Mouse (Mus musculus) frontal cortex, adult (tissue): Measurements from ENCODE around the gene Hes3.

ENCODE experiments used
- ATAC-seq: cut with Nextera tagmentation; 2 replicates; pipeline ENCODE4 v1.9.2; 2017; ENCODE audit warnings: mild to moderate bottlenecking, moderate library complexity, mixed read lengths; ENCODE audit not compliant: low TSS enrichment

Hes3 gene

DNA sequence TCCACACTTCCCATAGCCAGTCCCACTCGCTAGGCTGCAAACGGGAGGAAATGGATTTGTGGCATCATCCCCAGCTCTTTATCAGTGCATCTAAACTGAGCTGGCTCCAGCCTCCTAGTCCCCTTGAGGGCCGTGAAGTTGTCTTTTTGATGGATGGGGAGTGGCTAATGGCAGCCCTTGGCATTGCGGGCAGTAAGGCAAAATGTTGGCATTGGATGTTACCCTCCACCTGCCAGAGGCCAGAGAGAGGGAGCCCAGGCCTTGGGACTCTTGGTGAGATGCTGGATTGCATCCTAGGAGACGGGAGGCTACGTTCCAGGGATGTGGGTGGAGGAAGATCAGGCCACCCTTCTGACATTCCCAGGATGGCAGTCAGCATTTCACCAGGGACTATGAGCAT is 14.5 kb upstream of the Hes3 start:
- no peak for ATAC-seq

GRCm38 (mm10) chr4:152304685-152305084 is 13.2 kb upstream of the Hes3 start:
- ATAC-seq = no peak

DNA sequence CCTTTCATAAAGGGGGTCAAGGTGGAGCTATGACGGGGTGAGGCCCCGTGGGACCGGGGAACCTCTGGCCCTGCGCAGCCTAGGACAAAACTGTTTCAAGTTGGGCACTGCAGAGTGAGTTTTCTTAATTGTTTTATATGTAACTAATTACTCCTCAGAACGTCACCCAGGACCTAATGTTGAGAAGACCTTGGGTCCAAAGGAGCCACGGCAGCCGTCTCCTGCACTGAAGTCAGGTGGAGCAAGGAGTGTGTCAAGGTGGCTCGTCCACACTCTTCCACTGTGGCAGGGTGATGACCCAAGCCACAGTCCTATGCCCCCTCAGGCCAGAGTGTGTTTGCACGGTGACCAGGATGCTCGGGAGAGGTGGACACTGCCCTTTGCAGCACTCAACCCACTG is 11.7 kb upstream of the Hes3 start:
- ATAC-seq = no peak

GRCm38 (mm10) chr4:152302012-152302411 is 10.6 kb upstream of the Hes3 start:
- ATAC-seq = no peak

- no peak for ATAC-seq
Measured at GRCm38 (mm10) chr4:152300375-152300774, 8.9 kb upstream of the Hes3 start.

GRCm38 (mm10) chr4:152298836-152299235 is 7.4 kb upstream of the Hes3 start:
- no peak for ATAC-seq

DNA sequence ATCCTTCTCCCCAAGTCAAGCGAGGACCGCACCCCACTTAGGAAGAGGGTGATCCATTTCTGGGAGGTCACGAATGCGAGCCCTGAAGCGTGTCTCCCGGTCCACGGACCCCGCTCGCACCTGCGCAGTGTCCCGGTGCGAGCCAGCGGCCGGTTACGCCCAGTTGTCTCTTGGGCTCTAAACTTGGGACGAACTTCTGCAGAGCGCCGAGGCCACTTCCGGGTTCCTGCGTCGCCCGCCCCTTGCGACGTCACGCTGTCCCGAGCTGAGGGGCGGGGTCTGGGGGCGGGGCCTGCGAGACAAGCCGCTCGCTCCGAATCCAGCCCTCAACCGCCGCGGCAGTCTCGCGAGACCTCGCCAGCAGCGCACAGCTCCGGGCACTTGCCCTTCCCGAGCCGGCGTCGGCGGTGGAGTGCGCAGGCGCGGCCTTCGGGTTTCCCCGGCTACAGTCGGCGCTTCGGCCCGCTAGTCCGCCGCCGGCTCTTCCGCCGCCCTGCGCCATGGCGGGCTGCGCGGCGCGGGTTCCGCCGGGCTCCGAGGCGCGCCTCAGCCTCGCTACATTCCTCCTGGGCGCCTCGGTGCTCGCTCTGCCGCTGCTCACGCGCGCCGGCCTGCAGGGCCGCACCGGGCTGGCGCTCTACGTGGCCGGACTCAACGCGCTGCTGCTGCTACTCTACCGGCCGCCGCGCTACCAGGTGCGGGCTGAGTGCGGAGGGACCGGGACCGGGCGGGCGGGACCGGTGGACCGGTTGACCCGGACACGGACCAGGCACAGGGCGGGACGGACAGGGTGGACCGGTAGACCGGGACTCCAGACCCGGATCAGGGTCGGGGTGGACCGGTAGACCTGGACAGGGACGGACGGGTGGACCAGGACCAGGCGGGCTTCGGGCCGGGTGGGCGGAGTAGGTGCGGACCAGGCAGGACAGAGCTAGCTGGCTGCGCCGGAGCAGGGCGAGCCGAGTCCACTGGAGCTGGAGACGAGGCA is 5.7 kb upstream of the Hes3 start, which contains the start of gene Icmt:
Gene Icmt (plus strand): TSS at position 354 of the 988 bp plus-strand sequence.
- ATAC-seq = peak; percentile 93

- no peak for ATAC-seq
Measured at GRCm38 (mm10) chr4:152296371-152296770, 4.9 kb upstream of the Hes3 start.

GRCm38 (mm10) chr4:152295916-152296315 is 4.5 kb upstream of the Hes3 start:
- no peak for ATAC-seq

- no peak for ATAC-seq
Measured at GRCm38 (mm10) chr4:152294188-152294929, 2.9 kb upstream of the Hes3 start.

DNA sequence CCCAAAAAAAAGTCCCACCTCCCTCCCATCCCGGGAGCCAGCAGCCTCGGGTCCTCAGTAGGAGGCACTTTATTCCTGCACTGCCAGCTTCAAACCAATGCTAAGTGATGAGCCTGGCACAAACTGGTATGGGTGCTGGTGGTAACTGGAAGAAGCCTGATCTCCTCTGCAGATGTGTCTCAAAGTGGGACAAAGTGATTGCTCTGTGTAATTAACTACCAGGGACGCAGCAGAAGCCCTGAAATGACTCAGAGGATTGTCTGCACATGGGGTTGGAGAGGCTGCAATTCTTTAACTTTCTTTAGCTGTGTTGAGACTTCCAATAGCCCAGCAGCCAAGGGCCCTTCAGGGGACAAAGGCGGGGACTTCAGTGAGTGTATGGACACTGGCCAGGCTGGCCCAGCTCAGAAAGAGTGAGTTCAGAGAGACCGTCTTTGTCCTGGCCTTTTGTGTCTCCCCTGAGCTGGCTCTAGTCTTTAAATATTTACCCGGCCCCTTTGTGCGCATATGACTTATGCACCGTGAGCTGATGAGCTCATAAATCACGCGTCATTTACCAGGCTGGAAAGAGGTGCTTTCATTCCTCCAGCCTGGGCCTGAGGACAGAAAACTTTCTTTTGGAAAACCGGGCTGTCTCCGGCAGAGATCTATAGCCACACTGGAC is 772 bp upstream of the Hes3 start:
- no peak for ATAC-seq

DNA sequence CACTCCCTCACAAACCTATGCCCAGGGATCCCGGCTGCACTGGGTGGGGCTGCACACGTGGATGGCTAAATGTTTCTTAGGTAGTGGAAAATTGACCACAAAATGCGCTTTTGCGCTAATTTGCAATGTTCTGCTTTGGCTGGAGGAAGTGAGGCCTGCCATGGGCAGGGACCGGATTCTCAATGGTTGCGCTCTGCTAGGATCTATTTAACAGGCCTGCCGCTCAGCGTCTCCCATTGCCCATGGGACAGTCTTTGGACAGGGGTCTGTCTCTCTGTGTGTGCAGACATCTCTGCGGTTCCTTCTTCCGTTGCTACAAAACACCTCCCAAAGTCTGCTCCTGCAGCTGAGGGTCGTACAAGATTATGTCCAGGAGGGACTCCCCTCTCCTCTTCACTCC is 471 bp downstream of the Hes3 start:
- no peak for ATAC-seq

DNA sequence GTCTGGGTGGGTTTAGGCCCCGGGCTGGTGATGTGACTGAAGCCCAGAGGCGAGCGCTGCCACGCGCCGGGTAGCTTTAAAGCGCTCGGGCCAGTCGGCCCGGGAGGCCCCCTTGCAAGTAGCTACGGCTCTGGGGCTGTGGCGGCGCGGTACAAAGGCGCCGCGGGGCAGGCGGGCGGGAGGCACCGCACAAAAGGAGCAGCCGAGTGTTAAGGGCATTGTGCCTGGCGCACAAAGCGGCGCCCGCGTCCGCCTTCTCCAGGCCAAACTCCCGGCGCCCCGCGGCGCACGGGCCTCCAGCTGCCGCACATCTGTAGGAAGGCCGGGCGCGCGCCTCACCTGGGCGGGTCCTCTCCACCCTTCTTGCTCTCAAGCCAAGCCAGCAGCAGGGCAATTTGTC is 1.1 kb downstream of the Hes3 start:
- ATAC-seq = no peak

GRCm38 (mm10) chr4:152288398-152288945 is 3.0 kb downstream of the Hes3 start:
- no peak for ATAC-seq

DNA sequence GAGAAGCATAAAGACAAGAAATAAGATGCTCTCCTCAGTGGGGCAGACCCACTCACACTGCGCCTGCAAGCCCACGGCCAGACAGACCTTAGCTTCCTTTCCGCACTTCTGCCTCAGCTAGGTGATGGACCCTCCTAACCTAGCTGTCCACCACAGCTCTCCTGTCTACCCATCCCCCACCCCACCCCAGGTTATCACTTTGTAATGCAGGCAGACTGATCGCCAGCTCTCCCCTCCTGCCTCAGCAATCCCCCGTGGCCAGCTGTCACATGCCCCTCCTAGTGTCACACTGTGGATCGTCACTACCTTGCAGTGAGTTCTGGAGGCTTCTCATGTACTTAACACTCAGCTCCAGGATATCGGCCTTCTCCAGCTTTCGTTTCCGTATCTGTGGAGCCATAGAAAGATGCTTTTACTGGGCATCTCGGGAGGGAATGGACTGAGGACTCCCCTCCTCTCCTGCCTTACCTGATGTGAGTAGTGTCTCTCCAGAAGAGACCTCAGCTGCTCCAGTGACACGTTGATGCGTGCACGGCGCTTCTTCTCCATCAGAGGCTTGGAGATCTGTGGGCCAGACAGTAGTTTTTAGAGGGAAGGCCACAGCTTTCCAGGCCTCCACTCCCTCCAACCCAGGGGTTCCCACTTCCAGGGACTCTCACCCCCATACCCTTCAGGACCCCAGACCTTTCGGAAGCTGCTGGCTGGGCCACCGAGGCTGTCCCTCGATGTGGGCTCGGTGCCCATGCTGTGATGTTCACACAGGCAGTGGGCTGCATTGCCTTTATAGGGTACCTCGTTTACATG is 3.9 kb downstream of the Hes3 start:
- no peak for ATAC-seq

DNA sequence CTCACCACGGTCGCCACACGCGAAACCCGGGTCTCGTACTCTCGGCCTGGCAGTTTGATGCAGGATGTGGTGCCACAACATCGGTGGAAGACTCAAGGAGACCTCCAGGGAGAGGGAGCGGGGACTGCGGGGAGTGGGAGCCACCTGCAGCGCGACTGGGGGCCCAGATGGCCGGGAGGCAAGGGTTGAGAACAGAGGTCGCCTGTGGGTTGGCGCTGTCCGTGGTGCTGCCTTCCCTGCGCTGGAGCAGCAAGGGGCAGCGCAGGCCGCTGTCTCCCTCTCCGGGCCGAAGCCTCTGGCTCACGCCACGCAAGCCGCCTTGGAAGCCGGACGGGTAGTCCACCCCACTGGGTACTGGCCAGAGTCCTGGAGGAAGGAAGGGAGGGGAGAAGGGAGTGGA is 4.6 kb downstream of the Hes3 start:
- no peak for ATAC-seq

- peak; percentile 39 for ATAC-seq
Measured at GRCm38 (mm10) chr4:152286183-152286582, 5.3 kb downstream of the Hes3 start.

DNA sequence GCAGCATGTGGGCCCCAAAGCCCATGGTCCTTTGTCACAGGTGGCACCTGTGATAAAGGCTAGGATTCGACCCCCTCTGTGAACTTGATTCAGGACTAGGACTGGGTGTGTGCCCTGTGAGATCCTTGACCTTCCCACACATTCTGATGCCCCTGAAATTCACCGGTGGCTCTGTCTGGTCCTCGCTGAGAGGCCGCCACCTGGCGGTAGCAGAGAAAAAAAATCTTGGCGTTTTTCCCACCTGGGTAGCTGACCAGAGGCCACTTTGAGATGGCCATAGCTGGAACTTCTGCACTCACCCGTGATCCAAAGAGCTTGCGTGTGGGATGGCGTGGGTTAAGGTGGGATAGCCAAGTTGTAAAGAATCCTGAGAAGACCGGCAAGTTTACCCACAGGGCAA is 6.0 kb downstream of the Hes3 start:
- no peak for ATAC-seq

DNA sequence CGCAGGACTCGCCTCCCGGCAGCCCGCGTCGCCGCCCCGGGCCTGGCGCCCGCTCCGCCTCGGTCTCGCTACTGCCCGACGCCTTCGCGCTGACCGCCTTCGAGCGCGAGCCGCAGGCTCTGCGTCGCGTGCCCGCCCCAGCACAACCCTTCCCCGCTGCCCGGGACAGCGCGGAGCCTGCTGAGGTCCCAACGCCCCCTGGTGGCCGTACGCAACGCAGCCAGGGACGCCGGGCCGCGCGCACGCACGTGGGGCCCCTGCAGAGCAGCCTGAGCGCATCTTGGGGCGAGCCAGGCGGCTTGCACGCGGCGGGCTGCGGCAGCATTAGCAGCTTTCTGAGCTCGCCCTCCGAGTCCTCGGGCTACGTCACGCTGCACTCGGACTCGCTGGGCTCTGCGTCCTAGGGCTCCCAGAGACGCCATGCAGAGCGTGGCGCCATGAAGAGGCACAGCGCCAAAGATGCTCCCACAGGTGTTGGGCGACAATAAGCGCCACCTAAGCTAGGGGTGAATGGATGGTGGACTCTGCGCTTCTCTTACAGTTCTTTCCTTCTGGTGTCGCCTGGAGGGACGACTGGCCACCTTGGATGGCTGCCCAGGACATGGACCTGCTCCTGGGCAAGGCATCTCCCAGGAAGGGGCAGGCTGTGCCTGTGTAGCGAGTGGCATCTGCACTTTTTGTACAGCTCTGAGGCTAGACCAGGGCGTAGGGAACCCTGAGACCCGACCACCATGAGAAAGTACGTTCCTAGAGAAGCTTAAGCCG is 8.1 kb downstream of the Hes3 start:
- peak; percentile 47 for ATAC-seq

DNA sequence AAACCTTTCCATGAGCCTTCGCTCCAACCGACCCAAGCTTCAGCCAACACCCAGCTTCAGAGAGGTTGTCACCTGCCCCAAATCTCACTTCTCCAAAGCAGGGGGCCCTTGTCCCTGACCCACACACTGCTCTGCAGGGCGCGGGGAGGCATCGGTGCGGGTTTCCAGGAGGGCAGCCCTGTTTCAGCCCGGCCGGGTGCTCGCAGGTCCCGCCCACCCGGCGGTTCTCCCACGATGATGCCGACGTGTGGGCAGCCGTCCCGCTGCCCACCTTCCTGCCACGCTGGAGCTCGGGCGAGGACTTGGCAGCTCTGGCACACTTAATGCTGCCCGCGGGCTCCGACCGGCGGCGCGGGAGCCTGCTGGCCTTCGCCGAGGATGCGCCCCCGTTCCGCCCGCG is 8.7 kb downstream of the Hes3 start:
- ATAC-seq = no peak
